ENCODE assay signal across 8 mouse cellular contexts in genomic region chr10:121689591-121690314, GRCm38 (mm10). TPM values are rescaled to one million over a fixed set of nuclear protein-coding genes. Genes with fewer than 3 reads are reported as not detected.
DNase-seq lines count a peak whose midpoint lies in the region; ATAC-seq and TF ChIP-seq lines count a peak whose summit lies in the region.

No protein-coding gene starts in this region.

- H3K9ac ChIP-seq in intestine, postnatal 0 days (ENCODE audit: low read depth, low read length) = no peak overlapping the region

- peak; percentile 61 for ATAC-seq in intestine, postnatal 0 days

- peak; percentile 90 for TF ChIP-seq CTCF in intestine, postnatal 0 days (IDR thresholded peaks at IDR 0.05; ENCODE audit: low read depth)

- H3K27ac ChIP-seq in intestine, postnatal 0 days (ENCODE audit: low read depth, low read length) = no peak overlapping the region
- no peak overlapping the region for H3K27ac ChIP-seq in midbrain, embryonic 10.5 days (replicated peaks)

- no peaks in the 10 kb centered on the region for H3K9me3 ChIP-seq in intestine, postnatal 0 days (ENCODE audit: control insufficient read depth)
- H3K9me3 ChIP-seq in midbrain, embryonic 10.5 days (replicated peaks) = no peaks in the 10 kb centered on the region

- H3K27me3 ChIP-seq in intestine, postnatal 0 days (replicated peaks; ENCODE audit: control insufficient read depth, insufficient read depth, low read length) = no peaks in the 10 kb centered on the region
- H3K27me3 ChIP-seq in midbrain, embryonic 10.5 days (ENCODE audit: low read depth, poor library complexity, severe bottlenecking) = no peaks in the 10 kb centered on the region

- H3K4me2 ChIP-seq in intestine, postnatal 0 days (replicated peaks; ENCODE audit: low read depth) = no peak overlapping the region

- H3K36me3 ChIP-seq in intestine, postnatal 0 days (ENCODE audit: control insufficient read depth, insufficient read depth) = no peaks in the 10 kb centered on the region
- no peaks in the 10 kb centered on the region for H3K36me3 ChIP-seq in midbrain, embryonic 10.5 days

- DNase-seq in thymus, postnatal 0 days (ENCODE audit: low spot score) = peak; percentile 47
- DNase-seq in thymus, adult 18-20 months = no peak
- DNase-seq in embryo, embryonic 9.5 days (ENCODE audit: extremely low spot score) = peak; percentile 83
- DNase-seq in gastrocnemius, postnatal 4 days (ENCODE audit: low spot score in 2 of 2) = peak; percentile 68 to 87
- peak; percentile 82 to 90 for DNase-seq in left cerebral cortex, postnatal 14 days (ENCODE audit: low spot score in 2 of 2)
- DNase-seq in midbrain, embryonic 10.5 days (ENCODE audit: low spot score) = peak; percentile 78
- DNase-seq in right cerebral cortex, postnatal 4 days = peak; percentile 77

- H3K4me3 ChIP-seq in intestine, postnatal 0 days (ENCODE audit: low read depth, low read length) = no peak overlapping the region
- H3K4me3 ChIP-seq in midbrain, embryonic 10.5 days = no peak overlapping the region

- intact Hi-C loops in left cerebral cortex, postnatal 14 days (cut with DNase I) = loop anchor here (1.0 to 10.0 kb wide), 3 partner anchors 49 to 835 kb away; partner anchors contain the start of gene D930020B18Rik

- no peaks in the 10 kb centered on the region for H3K4me1 ChIP-seq in intestine, postnatal 0 days (replicated peaks; ENCODE audit: control insufficient read depth, insufficient read depth, low read length)
- H3K4me1 ChIP-seq in midbrain, embryonic 10.5 days = 0 out of 2 replicates have a peak, but pooled peaks cover 4% of the 10 kb centered on the region

- 20% methylated on average over 15 of the region's 15 CpGs for WGBS in intestine, postnatal 0 days
- 24% methylated on average over 15 of the region's 15 CpGs for WGBS in midbrain, embryonic 10.5 days

RNA-seq across cellular contexts. Expression of gene D930020B18Rik, which starts 48.4 kb away (rescaled TPM):
- 0.06 and 0.10 TPM in 2 replicates for polyA plus RNA-seq in thymus, postnatal 0 days (2015; fragmentation: Nextera tagmentation; extraction: Ambion mirVana)
- not detected for total RNA-seq in gastrocnemius, postnatal 4 days (2021)
- 0.05 and 0.12 TPM in 2 replicates for polyA plus RNA-seq in intestine, postnatal 0 days (2015; fragmentation: Nextera tagmentation; extraction: Ambion mirVana)
- total RNA-seq in left cerebral cortex, postnatal 14 days (2021) = under 1 TPM; 0.15 to 0.42 TPM
- polyA plus RNA-seq in midbrain, embryonic 10.5 days (2016; fragmentation: Nextera tagmentation; extraction: Ambion mirVana) = 0.14 TPM in 1 of 2 replicates, not detected in the other

RNA-seq across cellular contexts. Expression of gene BC048403, which starts 50.0 kb away (rescaled TPM):
- polyA plus RNA-seq in thymus, postnatal 0 days (2015; fragmentation: Nextera tagmentation; extraction: Ambion mirVana) = 2.1 and 2.4 TPM in 2 replicates
- 1 to 10 TPM; 3.0 to 3.5 TPM for total RNA-seq in gastrocnemius, postnatal 4 days (2021)
- 2.4 and 2.5 TPM in 2 replicates for polyA plus RNA-seq in intestine, postnatal 0 days (2015; fragmentation: Nextera tagmentation; extraction: Ambion mirVana)
- 1 to 10 TPM; 7.1 to 9.8 TPM for total RNA-seq in left cerebral cortex, postnatal 14 days (2021)
- 2.8 and 3.2 TPM in 2 replicates for polyA plus RNA-seq in midbrain, embryonic 10.5 days (2016; fragmentation: Nextera tagmentation; extraction: Ambion mirVana)

Comparison
In these comparisons a context has a peak if more than half of its experiments do, and no peak if none do; other contexts are left out.
1. DNase-seq: peak in thymus, postnatal 0 days (single experiment), embryo, embryonic 9.5 days (single experiment), gastrocnemius, postnatal 4 days (2 of 2), left cerebral cortex, postnatal 14 days (2 of 2), midbrain, embryonic 10.5 days (single experiment) and right cerebral cortex, postnatal 4 days (single experiment); none in thymus, adult 18-20 months (0 of 2).